Mouse (Mus musculus): ENCODE data around the gene Mylk. TPM values are rescaled to one million over a fixed set of nuclear protein-coding genes. Genes with fewer than 3 reads are reported as not detected.

The Mylk gene
- polyA plus RNA-seq, 1 experiment: 284 TPM

GRCm38 (mm10) chr16:34752026-34752425, 7.0 kb downstream of the Mylk start:
- no peaks in the 10 kb centered on the region for H3K36me3 ChIP-seq (ENCODE audit: control insufficient read depth, insufficient read depth, low read length)
- TF ChIP-seq CTCF (IDR thresholded peaks at IDR 0.05; ENCODE audit: extremely low read depth, insufficient read length, insufficient replicate concordance, low read depth, low read length) (no peak), POLR2A (IDR thresholded peaks at IDR 0.05; ENCODE audit: low read depth, low read length) (no peak)
- no peaks in the 10 kb centered on the region for H3K27me3 ChIP-seq (ENCODE audit: control insufficient read depth, insufficient read depth, low read length)
- H3K4me1 ChIP-seq (ENCODE audit: control insufficient read depth, insufficient read depth, insufficient read length, low read length): peaks cover 2% of the 10 kb centered on the region; the same call in 1 of the 2 replicates
- H3K4me3 ChIP-seq (ENCODE audit: low read depth, low read length): no peak overlapping the region
- WGBS: 66% methylated on average over 3 of the region's 3 CpGs
- no peak overlapping the region for H3K27ac ChIP-seq (ENCODE audit: insufficient read depth, low read depth, low read length)

- Histone ChIP-seq H3K27ac (ENCODE audit: insufficient read depth, low read depth, low read length) (no peak overlapping the region), H3K27me3 (ENCODE audit: control insufficient read depth, insufficient read depth, low read length) (no peaks in the 10 kb centered on the region), H3K36me3 (ENCODE audit: control insufficient read depth, insufficient read depth, low read length) (no peaks in the 10 kb centered on the region), H3K4me3 (ENCODE audit: low read depth, low read length) (no peak overlapping the region), H3K4me1 (ENCODE audit: control insufficient read depth, insufficient read depth, insufficient read length, low read length) (peaks cover 2% of the 10 kb centered on the region; the same call in 1 of the 2 replicates)
- 83% methylated on average over 3 of the region's 3 CpGs for WGBS
- TF ChIP-seq CTCF (IDR thresholded peaks at IDR 0.05; ENCODE audit: extremely low read depth, insufficient read length, insufficient replicate concordance, low read depth, low read length) (no peak), POLR2A (IDR thresholded peaks at IDR 0.05; ENCODE audit: low read depth, low read length) (no peak)
Measured at GRCm38 (mm10) chr16:34752977-34753376, 8.0 kb downstream of the Mylk start.

GRCm38 (mm10) chr16:34756991-34757390, 12.0 kb downstream of the Mylk start:
- Histone ChIP-seq H3K4me1 (ENCODE audit: control insufficient read depth, insufficient read depth, insufficient read length, low read length) (no peaks in the 10 kb centered on the region), H3K27me3 (ENCODE audit: control insufficient read depth, insufficient read depth, low read length) (no peaks in the 10 kb centered on the region), H3K4me3 (ENCODE audit: low read depth, low read length) (no peak overlapping the region), H3K27ac (ENCODE audit: insufficient read depth, low read depth, low read length) (no peak overlapping the region), H3K36me3 (ENCODE audit: control insufficient read depth, insufficient read depth, low read length) (no peaks in the 10 kb centered on the region)
- no peak for TF ChIP-seq CTCF (IDR thresholded peaks at IDR 0.05; ENCODE audit: extremely low read depth, insufficient read length, insufficient replicate concordance, low read depth, low read length)
- 89% methylated on average over 7 of the region's 7 CpGs for WGBS

- H3K4me3 ChIP-seq (ENCODE audit: low read depth, low read length): no peak overlapping the region
- TF ChIP-seq POLR2A (IDR thresholded peaks at IDR 0.05; ENCODE audit: low read depth, low read length): no peak
- no peak for TF ChIP-seq CTCF (IDR thresholded peaks at IDR 0.05; ENCODE audit: extremely low read depth, insufficient read length, insufficient replicate concordance, low read depth, low read length)
- no peaks in the 10 kb centered on the region for H3K27me3 ChIP-seq (ENCODE audit: control insufficient read depth, insufficient read depth, low read length)
- H3K4me1 ChIP-seq (ENCODE audit: control insufficient read depth, insufficient read depth, insufficient read length, low read length): no peaks in the 10 kb centered on the region
- H3K27ac ChIP-seq (ENCODE audit: insufficient read depth, low read depth, low read length): no peak overlapping the region
- no peaks in the 10 kb centered on the region for H3K36me3 ChIP-seq (ENCODE audit: control insufficient read depth, insufficient read depth, low read length)
- 84% methylated on average over 5 of the region's 5 CpGs for WGBS
Measured at GRCm38 (mm10) chr16:34758205-34758604, 13.2 kb downstream of the Mylk start.

- H3K36me3 ChIP-seq (ENCODE audit: control insufficient read depth, insufficient read depth, low read length): no peaks in the 10 kb centered on the region
- WGBS: 87% methylated on average over 9 of the region's 9 CpGs
- no peaks in the 10 kb centered on the region for H3K27me3 ChIP-seq (ENCODE audit: control insufficient read depth, insufficient read depth, low read length)
- H3K27ac ChIP-seq (ENCODE audit: insufficient read depth, low read depth, low read length): no peak overlapping the region
- H3K4me3 ChIP-seq (ENCODE audit: low read depth, low read length): no peak overlapping the region
- TF ChIP-seq POLR2A (IDR thresholded peaks at IDR 0.05; ENCODE audit: low read depth, low read length): no peak
- no peak for TF ChIP-seq CTCF (IDR thresholded peaks at IDR 0.05; ENCODE audit: extremely low read depth, insufficient read length, insufficient replicate concordance, low read depth, low read length)
- H3K4me1 ChIP-seq (ENCODE audit: control insufficient read depth, insufficient read depth, insufficient read length, low read length): no peaks in the 10 kb centered on the region
Measured at GRCm38 (mm10) chr16:34763959-34764591, 19.1 kb downstream of the Mylk start.

- Histone ChIP-seq H3K27ac (ENCODE audit: insufficient read depth, low read depth, low read length) (no peak overlapping the region), H3K36me3 (ENCODE audit: control insufficient read depth, insufficient read depth, low read length) (no peaks in the 10 kb centered on the region), H3K4me3 (ENCODE audit: low read depth, low read length) (no peak overlapping the region), H3K27me3 (ENCODE audit: control insufficient read depth, insufficient read depth, low read length) (no peaks in the 10 kb centered on the region), H3K4me1 (ENCODE audit: control insufficient read depth, insufficient read depth, insufficient read length, low read length) (no peaks in the 10 kb centered on the region)
- 89% methylated on average over 1 of the region's 1 CpGs for WGBS
- no peak for TF ChIP-seq POLR2A (IDR thresholded peaks at IDR 0.05; ENCODE audit: low read depth, low read length)
- no peak for TF ChIP-seq CTCF (IDR thresholded peaks at IDR 0.05; ENCODE audit: extremely low read depth, insufficient read length, insufficient replicate concordance, low read depth, low read length)
Measured at GRCm38 (mm10) chr16:34765666-34766065, 20.7 kb downstream of the Mylk start.

- no peaks in the 10 kb centered on the region for H3K27me3 ChIP-seq (ENCODE audit: control insufficient read depth, insufficient read depth, low read length)
- H3K4me3 ChIP-seq (ENCODE audit: low read depth, low read length): no peak overlapping the region
- TF ChIP-seq POLR2A (IDR thresholded peaks at IDR 0.05; ENCODE audit: low read depth, low read length) (no peak), CTCF (IDR thresholded peaks at IDR 0.05; ENCODE audit: extremely low read depth, insufficient read length, insufficient replicate concordance, low read depth, low read length) (no peak)
- 95% methylated on average over 1 of the region's 1 CpGs for WGBS
- no peaks in the 10 kb centered on the region for H3K4me1 ChIP-seq (ENCODE audit: control insufficient read depth, insufficient read depth, insufficient read length, low read length)
- no peak overlapping the region for H3K27ac ChIP-seq (ENCODE audit: insufficient read depth, low read depth, low read length)
- no peaks in the 10 kb centered on the region for H3K36me3 ChIP-seq (ENCODE audit: control insufficient read depth, insufficient read depth, low read length)
Measured at GRCm38 (mm10) chr16:34766193-34766592, 21.2 kb downstream of the Mylk start.

Measured in small intestine, adult 2 months (tissue).